12 mouse cellular contexts compared by ENCODE assay signal in genomic region chr12:73340642-73341293, GRCm38 (mm10). TPM values are rescaled to one million over a fixed set of nuclear protein-coding genes. Genes with fewer than 3 reads are reported as not detected.
DNase-seq lines count a peak whose midpoint lies in the region; ATAC-seq and TF ChIP-seq lines count a peak whose summit lies in the region.
"Had no signal": no experiment of that assay in that cellular context is flagged by ENCODE, and none has a peak within 500 bp of the region (broad histone marks: within the 10 kb centered on the region; RNA-seq: fewer than 3 reads in every experiment).

No protein-coding gene starts in this region.

- no peaks in the 10 kb centered on the region for H3K9me3 ChIP-seq in midbrain, embryonic 12.5 days
- H3K9me3 ChIP-seq in midbrain, embryonic 15.5 days: no peaks in the 10 kb centered on the region
- H3K9me3 ChIP-seq in hindbrain, embryonic 14.5 days (ENCODE audit: control insufficient read depth, low read length): no peaks in the 10 kb centered on the region
- H3K9me3 ChIP-seq in stomach, postnatal 0 days (ENCODE audit: control insufficient read depth, low read length): no peaks in the 10 kb centered on the region
- H3K9me3 ChIP-seq: forebrain, embryonic 13.5 days had no signal

- WGBS in midbrain, embryonic 12.5 days: 9% methylated on average over 8 of the region's 8 CpGs
- WGBS in midbrain, embryonic 15.5 days: 13% methylated on average over 8 of the region's 8 CpGs
- WGBS in hindbrain, embryonic 14.5 days: 17% methylated on average over 8 of the region's 8 CpGs
- WGBS in stomach, postnatal 0 days: 32% methylated on average over 8 of the region's 8 CpGs

- TF ChIP-seq CTCF in gastrocnemius, adult 2 months (IDR thresholded peaks at IDR 0.05): no peak
- TF ChIP-seq CTCF in stomach, postnatal 0 days (IDR thresholded peaks at IDR 0.05; ENCODE audit: low read depth): no peak

- H3K4me2 ChIP-seq in midbrain, embryonic 12.5 days (replicated peaks): peak overlapping the region; percentile 25; the same call in 1 of the 2 replicates
- H3K4me2 ChIP-seq in midbrain, embryonic 15.5 days: no peak overlapping the region
- H3K4me2 ChIP-seq in hindbrain, embryonic 14.5 days (replicated peaks): no peak overlapping the region
- H3K4me2 ChIP-seq in stomach, postnatal 0 days (replicated peaks; ENCODE audit: low read depth): no peak overlapping the region
- H3K4me2 ChIP-seq: forebrain, embryonic 13.5 days had no signal

- no peaks in the 10 kb centered on the region for H3K27me3 ChIP-seq in midbrain, embryonic 12.5 days
- no peaks in the 10 kb centered on the region for H3K27me3 ChIP-seq in midbrain, embryonic 15.5 days (replicated peaks)
- H3K27me3 ChIP-seq in hindbrain, embryonic 14.5 days (ENCODE audit: control insufficient read depth, insufficient read depth, low read length): no peaks in the 10 kb centered on the region
- H3K27me3 ChIP-seq in stomach, postnatal 0 days (ENCODE audit: control insufficient read depth, insufficient read depth, low read length): no peaks in the 10 kb centered on the region

- H3K36me3 ChIP-seq in midbrain, embryonic 12.5 days: peaks cover 6% of the 10 kb centered on the region; the same call in 1 of the 2 replicates
- no peaks in the 10 kb centered on the region; the same call in 1 of the 2 replicates for H3K36me3 ChIP-seq in midbrain, embryonic 15.5 days (replicated peaks)
- peaks cover 16% of the 10 kb centered on the region; the same call in 1 of the 2 replicates for H3K36me3 ChIP-seq in hindbrain, embryonic 14.5 days (replicated peaks; ENCODE audit: control insufficient read depth, insufficient read depth)
- 0 out of 2 replicates have a peak, but pooled peaks cover 2% of the 10 kb centered on the region for H3K36me3 ChIP-seq in stomach, postnatal 0 days (ENCODE audit: control insufficient read depth, insufficient read depth, low read length)

- H3K9ac ChIP-seq in midbrain, embryonic 12.5 days (replicated peaks): no peak overlapping the region
- no peak overlapping the region for H3K9ac ChIP-seq in midbrain, embryonic 15.5 days
- H3K9ac ChIP-seq in hindbrain, embryonic 14.5 days: no peak overlapping the region
- no peak overlapping the region for H3K9ac ChIP-seq in stomach, postnatal 0 days (ENCODE audit: low read length)
- H3K9ac ChIP-seq: forebrain, embryonic 13.5 days had no signal

- DNase-seq in gastrocnemius, adult 2 months: no peak
- DNase-seq in gastrocnemius, postnatal 25 days: no peak
- DNase-seq in hindbrain, embryonic 14.5 days (ENCODE audit: low spot score): peak; percentile 31
- peak; percentile 25 for DNase-seq in stomach, postnatal 0 days (ENCODE audit: low spot score)
- no peak for DNase-seq in cerebellum, postnatal 4 days (ENCODE audit: low spot score in 2 of 2)
- no peak for DNase-seq in left cerebral cortex, postnatal 10 days (ENCODE audit: extremely low spot score in 1 of 2, low spot score in 2 of 2)
- DNase-seq: adrenal gland, postnatal 25 days; cerebellum, adult 9-10 months; lung, postnatal 10 days had no signal

- peak overlapping the region; percentile 87 for H3K27ac ChIP-seq in gastrocnemius, adult 2 months
- H3K27ac ChIP-seq in midbrain, embryonic 12.5 days (replicated peaks): no peak overlapping the region
- no peak overlapping the region for H3K27ac ChIP-seq in midbrain, embryonic 15.5 days
- no peak overlapping the region for H3K27ac ChIP-seq in hindbrain, embryonic 14.5 days
- H3K27ac ChIP-seq in stomach, postnatal 0 days (replicated peaks): no peak overlapping the region
- H3K27ac ChIP-seq: forebrain, embryonic 13.5 days had no signal

- TF ChIP-seq EP300 in stomach, postnatal 0 days (optimal IDR thresholded peaks at IDR 0.05): no peak

- peaks cover 11% of the 10 kb centered on the region for H3K4me1 ChIP-seq in midbrain, embryonic 12.5 days
- peaks cover 9% of the 10 kb centered on the region for H3K4me1 ChIP-seq in midbrain, embryonic 15.5 days
- H3K4me1 ChIP-seq in hindbrain, embryonic 14.5 days (replicated peaks; ENCODE audit: control insufficient read depth, insufficient read depth, low read length): peaks cover 5% of the 10 kb centered on the region; the same call in 1 of the 2 replicates
- H3K4me1 ChIP-seq in stomach, postnatal 0 days (replicated peaks; ENCODE audit: control insufficient read depth, insufficient read depth): no peaks in the 10 kb centered on the region

- ATAC-seq in midbrain, embryonic 12.5 days (ENCODE audit: low FRiP score, low read depth): peak; percentile 56; the same call in 1 of the 2 replicates
- no peak for ATAC-seq in midbrain, embryonic 15.5 days (replicated peaks)
- ATAC-seq in hindbrain, embryonic 14.5 days (ENCODE audit: low FRiP score): no peak; the same call in 1 of the 2 replicates
- ATAC-seq in stomach, postnatal 0 days (ENCODE audit: low FRiP score, low TSS enrichment): no peak
- ATAC-seq: forebrain, embryonic 13.5 days had no signal

- no peak overlapping the region for H3K4me3 ChIP-seq in gastrocnemius, adult 2 months
- H3K4me3 ChIP-seq in midbrain, embryonic 12.5 days: no peak overlapping the region
- no peak overlapping the region for H3K4me3 ChIP-seq in midbrain, embryonic 15.5 days
- H3K4me3 ChIP-seq in hindbrain, embryonic 14.5 days (replicated peaks; ENCODE audit: low read length): no peak overlapping the region
- no peak overlapping the region for H3K4me3 ChIP-seq in stomach, postnatal 0 days (ENCODE audit: low read depth, low read length)
- H3K4me3 ChIP-seq: forebrain, embryonic 13.5 days had no signal

- intact Hi-C loops in gastrocnemius, adult 2 months (cut with DNase I): no loop called here
- intact Hi-C loops in left cerebral cortex, postnatal 10 days (cut with DNase I): no loop called here

RNA-seq across cellular contexts. Expression of gene Slc38a6, which starts 54.2 kb away (rescaled TPM):
- 1 to 10 TPM; 1.7 to 3.6 TPM for total RNA-seq in gastrocnemius, adult 2 months (2021)
- total RNA-seq in gastrocnemius, postnatal 25 days (2021): 1 to 10 TPM; 3.0 to 3.1 TPM
- polyA plus RNA-seq in midbrain, embryonic 12.5 days (2016; fragmentation: Nextera tagmentation; extraction: Ambion mirVana): 9.4 and 9.5 TPM in 2 replicates
- polyA plus RNA-seq in midbrain, embryonic 15.5 days (2015; fragmentation: Nextera tagmentation; extraction: Ambion mirVana): 9.8 and 11.0 TPM in 2 replicates
- 11.9 and 16.1 TPM in 2 replicates for polyA plus RNA-seq in hindbrain, embryonic 14.5 days (2014; fragmentation: Nextera tagmentation; extraction: Ambion mirVana)
- polyA plus RNA-seq in stomach, postnatal 0 days (2015; fragmentation: Nextera tagmentation; extraction: Ambion mirVana): 2.8 and 3.1 TPM in 2 replicates
- 10 to 100 TPM; 13.3 to 15.2 TPM for total RNA-seq in left cerebral cortex, postnatal 10 days (2021)

RNA-seq across cellular contexts. Expression of gene Trmt5, which starts 54.3 kb away (rescaled TPM):
- total RNA-seq in gastrocnemius, adult 2 months (2021): 1 to 10 TPM; 8.5 to 8.6 TPM
- total RNA-seq in gastrocnemius, postnatal 25 days (2021): 1 to 10 TPM; 6.2 to 6.3 TPM
- polyA plus RNA-seq in midbrain, embryonic 12.5 days (2016; fragmentation: Nextera tagmentation; extraction: Ambion mirVana): 16.8 and 17.8 TPM in 2 replicates
- 14.8 and 16.6 TPM in 2 replicates for polyA plus RNA-seq in midbrain, embryonic 15.5 days (2015; fragmentation: Nextera tagmentation; extraction: Ambion mirVana)
- polyA plus RNA-seq in hindbrain, embryonic 14.5 days (2014; fragmentation: Nextera tagmentation; extraction: Ambion mirVana): 16.9 and 18.4 TPM in 2 replicates
- polyA plus RNA-seq in stomach, postnatal 0 days (2015; fragmentation: Nextera tagmentation; extraction: Ambion mirVana): 7.3 and 7.5 TPM in 2 replicates
- total RNA-seq in left cerebral cortex, postnatal 10 days (2021): 10 to 100 TPM; 12.7 to 13.9 TPM

Comparison
In these comparisons a context has a peak if more than half of its experiments do, and no peak if none do; other contexts are left out.
1. DNase-seq: peak in hindbrain, embryonic 14.5 days (single experiment) and stomach, postnatal 0 days (single experiment); none in gastrocnemius, adult 2 months (single experiment), gastrocnemius, postnatal 25 days (single experiment), cerebellum, postnatal 4 days (0 of 2) and left cerebral cortex, postnatal 10 days (0 of 2).